ENCODE assay signal across 35 mouse cellular contexts in genomic region chr11:94117836-94118235, GRCm38 (mm10).
"Had no signal": no experiment of that assay in that cellular context is flagged by ENCODE, and none has a peak within 500 bp of the region (broad histone marks: within the 10 kb centered on the region; RNA-seq: fewer than 3 reads in every experiment).

No protein-coding gene starts in this region.

- H3K4me1 ChIP-seq: heart, embryonic 15.5 days; hindbrain, embryonic 10.5 days; hindbrain, embryonic 12.5 days; hindbrain, embryonic 13.5 days; hindbrain, embryonic 15.5 days; intestine, embryonic 15.5 days; kidney, embryonic 15.5 days had no signal

- H3K4me2 ChIP-seq: heart, embryonic 11.5 days; heart, embryonic 12.5 days; heart, embryonic 13.5 days; heart, embryonic 15.5 days; hindbrain, embryonic 12.5 days; hindbrain, embryonic 13.5 days; hindbrain, embryonic 14.5 days; hindbrain, embryonic 15.5 days; intestine, embryonic 15.5 days; kidney, embryonic 15.5 days had no signal

- DNase-seq: heart, postnatal 10 days; heart, postnatal 14 days; heart, postnatal 36 days; heart, postnatal 4 days; kidney, adult 11 months; kidney, adult 18-20 months; kidney, adult 2 months; kidney, adult 8-10 months; kidney, adult 9 months; kidney, postnatal 10 days; kidney, postnatal 14 days; kidney, postnatal 25 days; kidney, postnatal 36 days; kidney, postnatal 4 days; layer of hippocampus, adult 9-11 months; layer of hippocampus, postnatal 36 days had no signal

- ATAC-seq: hindbrain, embryonic 16.5 days; hindbrain, postnatal 0 days; inflammation-experienced regulatory T-cells, adult 6 months; intestine, embryonic 15.5 days; intestine, embryonic 16.5 days; intestine, postnatal 0 days had no signal

- H3K27ac ChIP-seq: heart, embryonic 10.5 days; heart, embryonic 13.5 days; heart, embryonic 15.5 days; hindbrain, embryonic 10.5 days; hindbrain, embryonic 12.5 days; hindbrain, embryonic 13.5 days; hindbrain, embryonic 14.5 days; hindbrain, embryonic 15.5 days; hindbrain, postnatal 0 days; intestine, embryonic 15.5 days; kidney, embryonic 15.5 days; kidney, postnatal 0 days; layer of hippocampus, adult 2 months had no signal

- H3K9ac ChIP-seq: heart, embryonic 12.5 days; heart, embryonic 13.5 days; heart, embryonic 15.5 days; hindbrain, embryonic 12.5 days; hindbrain, embryonic 13.5 days; hindbrain, embryonic 14.5 days; hindbrain, embryonic 15.5 days; intestine, embryonic 15.5 days; kidney, embryonic 15.5 days had no signal

- H3K4me3 ChIP-seq: heart, embryonic 10.5 days; heart, embryonic 12.5 days; heart, embryonic 13.5 days; heart, embryonic 15.5 days; hindbrain, embryonic 10.5 days; hindbrain, embryonic 12.5 days; hindbrain, embryonic 13.5 days; hindbrain, embryonic 15.5 days; intestine, embryonic 15.5 days; kidney, embryonic 15.5 days; layer of hippocampus, adult 2 months had no signal

- H3K9me3 ChIP-seq: heart, embryonic 10.5 days; heart, embryonic 12.5 days; heart, embryonic 13.5 days; heart, embryonic 15.5 days; hindbrain, embryonic 10.5 days; hindbrain, embryonic 12.5 days; hindbrain, embryonic 13.5 days; hindbrain, embryonic 15.5 days; intestine, embryonic 15.5 days; kidney, embryonic 15.5 days had no signal

- H3K27me3 ChIP-seq: heart, embryonic 12.5 days; heart, embryonic 13.5 days; heart, embryonic 15.5 days; hindbrain, embryonic 12.5 days; hindbrain, embryonic 13.5 days; hindbrain, embryonic 15.5 days; intestine, embryonic 15.5 days; kidney, embryonic 15.5 days had no signal
